Comparison of ENCODE assay signal across 14 mouse cellular contexts in the genomic region with DNA sequence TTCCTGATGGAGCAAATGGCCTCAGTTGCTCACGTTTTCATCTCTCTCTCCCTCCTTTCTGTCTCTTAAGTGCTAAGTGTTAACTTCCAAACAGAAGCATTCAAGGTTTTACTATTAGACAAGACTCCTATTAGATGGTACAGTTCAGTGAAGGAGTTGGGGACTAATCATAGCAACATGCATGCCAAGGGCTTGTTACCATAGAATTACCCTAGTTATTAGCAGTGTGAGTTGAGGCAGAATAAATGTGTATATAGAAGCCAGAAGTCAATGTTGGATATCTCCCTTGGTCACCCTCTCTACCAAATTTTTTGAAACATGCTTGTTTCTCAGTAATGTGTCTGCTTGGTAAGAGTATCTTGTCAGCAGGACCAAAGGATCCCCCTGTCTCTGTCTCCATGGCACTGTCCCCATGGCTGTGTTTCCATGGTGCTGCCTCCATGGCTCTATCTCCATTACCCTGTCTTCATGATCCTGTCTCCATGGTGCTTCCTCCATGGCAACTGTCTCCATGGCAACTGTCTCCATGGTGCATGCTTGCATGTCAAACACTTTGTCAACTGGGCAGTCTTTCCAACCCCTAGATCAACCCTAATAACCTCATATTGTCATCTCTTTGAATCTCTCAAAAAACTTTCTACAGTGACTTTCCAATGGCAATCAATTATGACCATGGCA.
DNase-seq lines count a peak whose midpoint lies in the region; ATAC-seq and TF ChIP-seq lines count a peak whose summit lies in the region.
"Had no signal": no experiment of that assay in that cellular context is flagged by ENCODE, and none has a peak within 500 bp of the region (broad histone marks: within the 10 kb centered on the region; RNA-seq: fewer than 3 reads in every experiment).

No protein-coding gene starts in this region.

- H3K9ac ChIP-seq in forebrain, embryonic 11.5 days (ENCODE audit: low read length), result no peak overlapping the region
- no peak overlapping the region for H3K9ac ChIP-seq in hindbrain, embryonic 16.5 days (ENCODE audit: low read depth, low read length)
- no peak overlapping the region for H3K9ac ChIP-seq in neural tube, embryonic 12.5 days
- H3K9ac ChIP-seq: limb, embryonic 15.5 days had no signal

- peak; percentile 69 to 72 for DNase-seq in cerebellum, postnatal 10 days
- no peak for DNase-seq in cerebellum, adult 2 months
- DNase-seq in forebrain, embryonic 11.5 days (ENCODE audit: low spot score), result peak; percentile 66
- DNase-seq in urinary bladder, postnatal 36 days (ENCODE audit: low spot score in 2 of 2), result no peak
- DNase-seq in lung, adult 18-20 months, result no peak
- no peak for DNase-seq in spleen, postnatal 4 days (ENCODE audit: low spot score in 2 of 2)
- DNase-seq: kidney, adult 2 months had no signal

- no peak for TF ChIP-seq CTCF in cerebellum, adult 2 months (IDR thresholded peaks at IDR 0.05; ENCODE audit: borderline replicate concordance, insufficient read depth, low read depth, low read length)

- no peak overlapping the region for H3K4me2 ChIP-seq in forebrain, embryonic 11.5 days (ENCODE audit: low read depth, low read length, severe bottlenecking)
- no peak overlapping the region for H3K4me2 ChIP-seq in hindbrain, embryonic 16.5 days (ENCODE audit: low read length)
- H3K4me2 ChIP-seq in neural tube, embryonic 12.5 days (replicated peaks), result no peak overlapping the region
- H3K4me2 ChIP-seq: limb, embryonic 15.5 days had no signal

- peak; percentile 77 for ATAC-seq in forebrain, embryonic 11.5 days (replicated peaks; ENCODE audit: low FRiP score)
- ATAC-seq in hindbrain, embryonic 16.5 days, result peak; percentile 94
- peak; percentile 98 for ATAC-seq in neural tube, embryonic 12.5 days (ENCODE audit: low FRiP score, low read depth)
- ATAC-seq: activated CD4-positive, CD25-positive, alpha-beta regulatory T cell, adult 4 months; lung, postnatal 0 days had no signal

- no peak for TF ChIP-seq POLR2A in cerebellum, adult 2 months (IDR thresholded peaks at IDR 0.05; ENCODE audit: borderline replicate concordance, insufficient read depth, low read length)

- H3K36me3 ChIP-seq in forebrain, embryonic 11.5 days (ENCODE audit: control insufficient read depth, insufficient read depth, low read length), result no peaks in the 10 kb centered on the region
- no peaks in the 10 kb centered on the region for H3K36me3 ChIP-seq in hindbrain, embryonic 16.5 days (ENCODE audit: control insufficient read depth, insufficient read depth, low read length)
- H3K36me3 ChIP-seq in neural tube, embryonic 12.5 days, result no peaks in the 10 kb centered on the region
- H3K36me3 ChIP-seq: limb, embryonic 15.5 days had no signal

- H3K9me3 ChIP-seq in forebrain, embryonic 11.5 days (ENCODE audit: control insufficient read depth, low read length), result no peaks in the 10 kb centered on the region
- no peaks in the 10 kb centered on the region for H3K9me3 ChIP-seq in hindbrain, embryonic 16.5 days (ENCODE audit: control insufficient read depth, low read length)
- no peaks in the 10 kb centered on the region for H3K9me3 ChIP-seq in neural tube, embryonic 12.5 days
- H3K9me3 ChIP-seq: limb, embryonic 15.5 days had no signal

- no peak overlapping the region for H3K27ac ChIP-seq in cerebellum, adult 2 months (ENCODE audit: insufficient read depth, low read length)
- H3K27ac ChIP-seq in forebrain, embryonic 11.5 days (ENCODE audit: low read depth, low read length), result no peak overlapping the region
- H3K27ac ChIP-seq in hindbrain, embryonic 16.5 days (ENCODE audit: low read depth, low read length), result no peak overlapping the region
- no peak overlapping the region for H3K27ac ChIP-seq in neural tube, embryonic 12.5 days
- H3K27ac ChIP-seq: limb, embryonic 15.5 days; stomach, postnatal 0 days had no signal

- 17% methylated on average over 1 of the region's 1 CpGs for WGBS in cerebellum, adult 2 months
- 81% methylated on average over 1 of the region's 1 CpGs for WGBS in forebrain, embryonic 11.5 days
- WGBS in hindbrain, embryonic 16.5 days, result 71% methylated on average over 1 of the region's 1 CpGs
- 76% methylated on average over 1 of the region's 1 CpGs for WGBS in neural tube, embryonic 12.5 days

- H3K27me3 ChIP-seq in cerebellum, adult 2 months (ENCODE audit: control insufficient read depth, insufficient read depth, low read length), result no peaks in the 10 kb centered on the region
- H3K27me3 ChIP-seq in forebrain, embryonic 11.5 days (ENCODE audit: control insufficient read depth, insufficient read depth, low read length), result no peaks in the 10 kb centered on the region
- H3K27me3 ChIP-seq in hindbrain, embryonic 16.5 days (replicated peaks; ENCODE audit: control insufficient read depth, insufficient read depth, low read length), result no peaks in the 10 kb centered on the region
- no peaks in the 10 kb centered on the region for H3K27me3 ChIP-seq in neural tube, embryonic 12.5 days (replicated peaks)
- H3K27me3 ChIP-seq: limb, embryonic 15.5 days had no signal

- H3K4me3 ChIP-seq in cerebellum, adult 2 months (replicated peaks; ENCODE audit: insufficient read depth, low read depth, low read length), result no peak overlapping the region
- no peak overlapping the region for H3K4me3 ChIP-seq in forebrain, embryonic 11.5 days (ENCODE audit: low read depth, low read length)
- H3K4me3 ChIP-seq in hindbrain, embryonic 16.5 days (ENCODE audit: low read length), result no peak overlapping the region
- H3K4me3 ChIP-seq in neural tube, embryonic 12.5 days, result no peak overlapping the region
- H3K4me3 ChIP-seq: limb, embryonic 15.5 days; myocyte had no signal

- no peaks in the 10 kb centered on the region for H3K4me1 ChIP-seq in cerebellum, adult 2 months (ENCODE audit: control insufficient read depth, insufficient read depth, low read length)
- H3K4me1 ChIP-seq in forebrain, embryonic 11.5 days (replicated peaks; ENCODE audit: control insufficient read depth, insufficient read depth, low read length), result no peaks in the 10 kb centered on the region
- no peaks in the 10 kb centered on the region for H3K4me1 ChIP-seq in hindbrain, embryonic 16.5 days (ENCODE audit: control insufficient read depth, insufficient read depth, low read depth, low read length)
- H3K4me1 ChIP-seq in neural tube, embryonic 12.5 days, result peaks cover 4% of the 10 kb centered on the region; the same call in 1 of the 2 replicates
- H3K4me1 ChIP-seq: limb, embryonic 15.5 days had no signal

Comparison
In these comparisons a context has a peak if more than half of its experiments do, and no peak if none do; other contexts are left out.
1. DNase-seq: peak in cerebellum, postnatal 10 days (2 of 2) and forebrain, embryonic 11.5 days (single experiment); none in cerebellum, adult 2 months (0 of 2), urinary bladder, postnatal 36 days (0 of 2), lung, adult 18-20 months (0 of 2) and spleen, postnatal 4 days (0 of 2).
2. Peak in every context shown above with its lines, with median percentiles within 50 percentile points of each other: ATAC-seq.